Mouse (Mus musculus): ENCODE measurements at regions not wholly inside any gene's neighbourhood (a gene's known extent, or its start where the extent isn't known, plus 50 kb on each side); places are given as distances from the start of the nearest gene placed in this dataset.

DNA sequence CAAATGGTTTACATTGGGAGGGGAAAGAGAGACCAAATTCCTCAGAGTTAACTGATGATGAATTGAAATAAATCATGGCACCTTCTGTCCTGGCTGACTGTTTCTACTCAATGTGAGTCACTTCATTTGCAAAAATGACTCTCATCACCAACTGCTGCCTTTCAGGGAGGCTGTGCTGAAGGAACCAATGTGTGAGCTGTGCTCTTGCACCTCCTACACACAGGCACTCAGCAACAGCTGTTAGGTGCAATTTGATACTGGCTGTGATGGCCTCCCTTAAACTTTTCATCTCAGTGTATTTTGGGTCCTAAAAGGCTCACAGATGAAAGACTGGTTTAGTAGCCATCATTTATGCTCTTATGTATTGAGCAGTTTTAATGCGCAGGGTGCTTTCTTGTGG, 209.0 kb upstream of the Gm49339 start:
- no peak overlapping the region for H3K27ac ChIP-seq (ENCODE audit: control insufficient read depth, low read depth, low read length)
- no peak for DNase-seq (ENCODE audit: low read depth, low spot score)
- H3K4me3 ChIP-seq (ENCODE audit: control insufficient read depth in 1 of 2, insufficient read depth in 1 of 2, low read depth in 2 of 2, low read length in 2 of 2) = no peak overlapping the region
- H3K27me3 ChIP-seq (ENCODE audit: control insufficient read depth in 1 of 2, insufficient read depth in 2 of 2, low read length in 2 of 2) = no peaks in the 10 kb centered on the region
- H3K36me3 ChIP-seq (ENCODE audit: control insufficient read depth in 1 of 2, insufficient read depth in 2 of 2, low read length in 2 of 2) = no peaks in the 10 kb centered on the region
- H3K9me3 ChIP-seq (replicated peaks; ENCODE audit: insufficient read depth, low read length) = no peaks in the 10 kb centered on the region
- H3K4me1 ChIP-seq (ENCODE audit: control insufficient read depth in 1 of 2, insufficient read depth in 2 of 2, low read length in 2 of 2) = no peaks in the 10 kb centered on the region
- H3K9ac ChIP-seq (ENCODE audit: control insufficient read depth, low read depth, low read length, poor library complexity, severe bottlenecking) = no peak overlapping the region
- no peaks in the 10 kb centered on the region for H3K79me2 ChIP-seq (ENCODE audit: control insufficient read depth, insufficient read depth, low read length, poor library complexity)
- TF ChIP-seq GATA1 (IDR thresholded peaks at IDR 0.05; ENCODE audit: low read depth, low read length) (no peak), CHD1 (IDR thresholded peaks at IDR 0.05; ENCODE audit: low read depth, low read length) (no peak), ZNF384 (IDR thresholded peaks at IDR 0.05; ENCODE audit: low read depth, low read length) (no peak), MXI1 (IDR thresholded peaks at IDR 0.05; ENCODE audit: low read depth, low read length) (no peak), GABPA (IDR thresholded peaks at IDR 0.05; ENCODE audit: low read depth, low read length) (no peak), TCF12 (IDR thresholded peaks at IDR 0.05; ENCODE audit: low read depth, low read length) (no peak), NELFE (IDR thresholded peaks at IDR 0.05; ENCODE audit: low read depth, low read length) (no peak), RAD21 (IDR thresholded peaks at IDR 0.05; ENCODE audit: low read depth, low read length) (no peak), ZKSCAN1 (IDR thresholded peaks at IDR 0.05; ENCODE audit: low read depth, low read length) (no peak), ELF1 (IDR thresholded peaks at IDR 0.05; ENCODE audit: low read depth, low read length) (no peak), POLR2AphosphoS2 (IDR thresholded peaks at IDR 0.05; ENCODE audit: low read length) (no peak), POLR2AphosphoS5 (IDR thresholded peaks at IDR 0.05; ENCODE audit: borderline replicate concordance, low read depth, low read length) (no peak), USF1 (IDR thresholded peaks at IDR 0.05; ENCODE audit: low read depth, low read length) (no peak)

DNA sequence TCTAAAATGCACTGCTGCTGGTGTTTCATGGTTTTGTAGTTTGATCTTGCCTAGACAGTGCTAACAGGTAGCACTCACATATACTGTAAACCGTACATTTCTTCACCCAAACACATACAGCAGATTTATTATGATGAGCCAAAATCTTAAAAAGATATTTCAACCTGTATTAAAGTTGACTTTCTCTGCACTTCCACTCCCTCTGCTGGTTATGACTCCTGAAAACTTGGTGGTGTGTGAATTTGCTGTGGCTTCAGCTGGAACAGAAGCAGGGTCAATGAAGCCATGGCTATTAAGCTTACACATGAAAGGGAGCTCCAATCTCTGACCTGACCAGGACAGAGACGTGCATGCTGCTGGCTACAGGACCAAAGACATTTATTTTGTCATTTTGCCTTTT, 202.2 kb upstream of the Gm49339 start:
- H3K36me3 ChIP-seq (ENCODE audit: control insufficient read depth in 1 of 2, insufficient read depth in 2 of 2, low read length in 2 of 2) = no peaks in the 10 kb centered on the region
- DNase-seq (ENCODE audit: low read depth, low spot score) = no peak
- TF ChIP-seq MAX (IDR thresholded peaks at IDR 0.05; ENCODE audit: low read length) (no peak), UBTF (IDR thresholded peaks at IDR 0.05; ENCODE audit: borderline replicate concordance, insufficient read depth, low read depth, low read length) (no peak)
- H3K9ac ChIP-seq (ENCODE audit: control insufficient read depth, low read depth, low read length, poor library complexity, severe bottlenecking) = no peak overlapping the region
- no peak overlapping the region for H3K27ac ChIP-seq (ENCODE audit: control insufficient read depth, low read depth, low read length)
- H3K27me3 ChIP-seq (ENCODE audit: control insufficient read depth in 1 of 2, insufficient read depth in 2 of 2, low read length in 2 of 2) = no peaks in the 10 kb centered on the region; a peak in 2 of 4 replicates
- no peaks in the 10 kb centered on the region for H3K79me2 ChIP-seq (ENCODE audit: control insufficient read depth, insufficient read depth, low read length, poor library complexity)
- no peak overlapping the region for H3K4me3 ChIP-seq (ENCODE audit: control insufficient read depth in 1 of 2, insufficient read depth in 1 of 2, low read depth in 2 of 2, low read length in 2 of 2)
- H3K9me3 ChIP-seq (replicated peaks; ENCODE audit: insufficient read depth, low read length) = no peaks in the 10 kb centered on the region
- no peaks in the 10 kb centered on the region for H3K4me1 ChIP-seq (ENCODE audit: control insufficient read depth in 1 of 2, insufficient read depth in 2 of 2, low read length in 2 of 2)

DNA sequence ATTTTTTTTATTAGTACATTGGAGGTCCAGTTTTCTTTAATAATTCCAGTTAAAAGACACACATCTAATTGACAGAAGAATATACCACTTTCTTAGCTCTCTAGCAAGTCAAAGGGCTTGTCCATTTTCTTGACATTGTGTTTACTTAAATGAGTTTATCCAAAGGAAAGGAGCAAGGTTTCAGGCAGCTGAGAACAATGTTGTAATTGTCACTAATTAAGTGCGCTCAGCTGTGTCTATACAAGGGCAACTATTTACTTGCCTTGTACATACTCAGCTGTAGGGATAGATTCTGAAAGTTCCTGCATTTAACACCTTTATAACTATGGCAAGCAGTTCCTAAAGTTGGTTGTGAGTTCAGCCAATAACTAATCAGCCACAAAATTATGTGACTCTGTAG, 198.0 kb upstream of the Gm49339 start:
- no peaks in the 10 kb centered on the region for H3K36me3 ChIP-seq (ENCODE audit: control insufficient read depth in 1 of 2, insufficient read depth in 2 of 2, low read length in 2 of 2)

More for the DNA sequence above, 198.0 kb upstream of the Gm49339 start:
- Histone ChIP-seq H3K79me2 (ENCODE audit: control insufficient read depth, insufficient read depth, low read length, poor library complexity) (no peaks in the 10 kb centered on the region), H3K4me1 (ENCODE audit: control insufficient read depth in 1 of 2, insufficient read depth in 2 of 2, low read length in 2 of 2) (no peaks in the 10 kb centered on the region), H3K4me3 (ENCODE audit: control insufficient read depth in 1 of 2, insufficient read depth in 1 of 2, low read depth in 2 of 2, low read length in 2 of 2) (no peak overlapping the region), H3K27me3 (ENCODE audit: control insufficient read depth in 1 of 2, insufficient read depth in 2 of 2, low read length in 2 of 2) (no peaks in the 10 kb centered on the region; a peak in 2 of 4 replicates), H3K27ac (ENCODE audit: control insufficient read depth, low read depth, low read length) (no peak overlapping the region), H3K9ac (ENCODE audit: control insufficient read depth, low read depth, low read length, poor library complexity, severe bottlenecking) (no peak overlapping the region), H3K9me3 (replicated peaks; ENCODE audit: insufficient read depth, low read length) (no peaks in the 10 kb centered on the region)
- no peak for DNase-seq (ENCODE audit: low read depth, low spot score)
- no peak for TF ChIP-seq ETS1 (IDR thresholded peaks at IDR 0.05; ENCODE audit: low read depth, low read length)
